Mouse (Mus musculus) G1E (cell line): Measurements from ENCODE around the gene Gcc2.

Experiments used
- CTCF ChIP-seq: IDR thresholded peaks from 2 replicates; pipeline ENCODE4 v1.5.1; 2012; ENCODE audit warnings: low read depth, low read length, inconsistent platforms, mixed read lengths
- GATA1 ChIP-seq: IDR thresholded peaks from 2 replicates; pipeline ENCODE4 v1.6.1; 2012; ENCODE audit warnings: borderline replicate concordance, low read length, inconsistent platforms, mixed read lengths
- POLR2AphosphoS5 ChIP-seq: IDR thresholded peaks from 2 replicates; pipeline ENCODE4 v1.6.1; 2012; ENCODE audit warnings: low read depth, low read length, inconsistent platforms; ENCODE audit not compliant: insufficient replicate concordance
- TAL1 ChIP-seq: conservative IDR thresholded peaks from 2 replicates; pipeline ENCODE4 v1.6.1; 2012; ENCODE audit warnings: low read depth, low read length, inconsistent platforms, mixed read lengths

DNA sequence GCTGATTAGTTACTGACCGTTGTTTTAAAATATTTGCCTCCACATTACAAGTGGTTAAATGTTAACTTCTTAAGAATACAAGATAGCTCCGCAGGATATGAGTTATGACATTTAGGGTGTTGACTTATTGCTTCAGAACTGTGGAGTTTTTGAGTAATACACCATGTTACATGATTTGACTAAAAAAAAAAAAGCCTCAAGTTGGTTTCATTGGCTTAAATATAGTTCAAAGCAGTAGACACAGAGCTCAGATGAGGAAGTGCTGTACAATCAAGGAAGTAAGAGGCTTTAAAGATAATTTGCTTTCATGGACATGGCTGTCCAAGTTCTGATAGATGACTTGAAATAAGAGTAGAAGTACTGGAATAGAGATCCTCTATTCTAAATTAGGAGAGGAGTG, 96.4 kb downstream of the Gcc2 start:
- TF ChIP-seq CTCF (no peak), TAL1 (no peak), POLR2AphosphoS5 (no peak), GATA1 (no peak)
